Mouse (Mus musculus) heart, embryonic 10.5 days (tissue): ENCODE measurements around the gene Taar8a. TPM values are rescaled to one million over a fixed set of nuclear protein-coding genes. Genes with fewer than 3 reads are reported as not detected.
"Not testable (repeated sequence)": the region's sequence is repeated elsewhere in the genome, so short reads cannot be mapped to it uniquely, and the experiment has no call there.

Source experiments
- DNase-seq: peaks from one replicate; pipeline ENCODE4 v3.0.0-alpha.2; 2017; ENCODE audit warnings: low spot score
- H3K27ac ChIP-seq: fragments of 300-500 bp; sonication (generic); 2 replicates; pipeline ENCODE4 v1.5.1; 2016; ENCODE audit warnings: mild to moderate bottlenecking
- H3K27me3 ChIP-seq: fragments of 300-500 bp; sonication (generic); 2 replicates; pipeline ENCODE4 v1.6.1; 2016; ENCODE audit warnings: mild to moderate bottlenecking; ENCODE audit not compliant: poor library complexity, insufficient read depth, severe bottlenecking
- H3K36me3 ChIP-seq: fragments of 300-500 bp; sonication (generic); 2 replicates; pipeline ENCODE4 v1.6.1; 2016; ENCODE audit warnings: mild to moderate bottlenecking, moderate library complexity
- H3K4me1 ChIP-seq: fragments of 300-500 bp; sonication (generic); 2 replicates; pipeline ENCODE4 v1.6.1; 2016; ENCODE audit warnings: mild to moderate bottlenecking
- H3K4me3 ChIP-seq: fragments of 300-500 bp; sonication (generic); 2 replicates; pipeline ENCODE4 v1.5.1; 2016; ENCODE audit warnings: mild to moderate bottlenecking, moderate library complexity
- H3K9me3 ChIP-seq: fragments of 300-500 bp; sonication (generic); 2 replicates; pipeline ENCODE4 v1.6.1; 2016; ENCODE audit warnings: mild to moderate bottlenecking, moderate library complexity
- WGBS: fragments of 180-500 bp; shearing (Covaris S2); methylation state at CpG from one replicate; pipeline ENCODE4 v1.1.7; 2016; 5-methylcytosine and 5-hydroxymethylcytosine counted together
- polyA plus RNA-seq: library from polyadenylated mRNA; unstranded; fragments of >200 nt; fragmentation: Nextera tagmentation; extraction: Ambion mirVana; gene quantifications from 2 replicates; pipeline ENCODE4 v1.2.1, GENCODE M21; 2016

Gene Taar8a
- not detected in 2 replicates for polyA plus RNA-seq

GRCm38 (mm10) chr10:24076200-24076599 is at the start of gene Taar8a:
Gene Taar8a (plus strand): TSS chr10:24076500.
- not testable (repeated sequence) for H3K9me3 ChIP-seq, H3K4me1 ChIP-seq, H3K4me3 ChIP-seq, H3K27me3 ChIP-seq, DNase-seq, H3K36me3 ChIP-seq, H3K27ac ChIP-seq
- WGBS = 79% methylated on average over 2 of the region's 4 CpGs

DNA sequence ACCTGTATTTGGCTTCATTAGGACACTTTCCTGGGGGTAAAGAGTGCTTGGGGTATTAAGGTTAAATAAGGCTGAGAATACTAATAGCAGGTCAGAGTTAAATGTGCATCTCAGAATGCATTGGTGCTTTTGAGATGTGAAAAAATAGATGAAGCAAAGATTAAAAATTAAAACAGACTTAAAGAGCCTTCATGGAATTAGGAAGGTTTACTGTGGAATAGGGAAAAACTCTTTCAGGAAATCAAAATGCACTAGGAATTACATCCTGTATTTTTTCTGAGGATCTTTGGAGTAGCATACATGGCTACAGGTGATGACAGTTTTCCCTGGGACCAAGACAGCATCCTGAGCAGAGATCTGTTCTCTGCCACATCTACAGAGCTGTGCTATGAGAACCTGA is 49.4 kb upstream of the Taar8a start, which contains the start of gene Taar7d:
Gene Taar7d (plus strand): TSS at position 301 of the 400 bp plus-strand sequence.
- DNase-seq = no peak
- H3K36me3 ChIP-seq = no peaks in the 10 kb centered on the region

GRCm38 (mm10) chr10:24031347-24031746 is 45.0 kb upstream of the Taar8a start:
- H3K4me3 ChIP-seq = no peak overlapping the region
- DNase-seq = no peak
- H3K36me3 ChIP-seq = no peaks in the 10 kb centered on the region
- no peaks in the 10 kb centered on the region for H3K27me3 ChIP-seq
- H3K9me3 ChIP-seq = no peaks in the 10 kb centered on the region
- H3K27ac ChIP-seq = no peak overlapping the region
- no peaks in the 10 kb centered on the region for H3K4me1 ChIP-seq

More for the DNA sequence above, 49.4 kb upstream of the Taar8a start, which contains the start of gene Taar7d:
- no peaks in the 10 kb centered on the region for H3K4me1 ChIP-seq
- no peak within 1 kb of the TSS for H3K27ac ChIP-seq
- H3K27me3 ChIP-seq = no peaks in the 10 kb centered on the region
- no peaks in the 10 kb centered on the region for H3K9me3 ChIP-seq
- H3K4me3 ChIP-seq = no peak within 1 kb of the TSS

DNA sequence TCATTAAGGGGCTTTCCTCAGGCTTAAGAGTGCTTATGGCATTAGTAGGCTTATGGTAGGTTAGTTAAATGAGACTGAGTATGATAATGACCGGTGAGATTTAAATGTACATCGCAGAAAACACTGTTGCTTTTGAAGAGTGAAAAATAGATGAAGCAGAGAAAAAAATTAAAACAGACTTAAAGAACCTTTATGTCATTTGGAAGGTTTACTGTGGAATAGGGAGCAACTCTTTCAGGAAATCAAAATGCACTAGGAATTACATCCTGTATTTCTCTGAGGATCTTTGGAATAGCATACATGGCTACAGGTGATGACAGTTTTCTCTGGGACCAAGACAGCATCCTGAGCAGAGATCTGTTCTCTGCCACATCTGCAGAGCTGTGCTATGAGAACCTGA is 39.0 kb upstream of the Taar8a start, which contains the start of gene Taar7e:
Gene Taar7e (plus strand): TSS at position 301 of the 400 bp plus-strand sequence.
- Histone ChIP-seq H3K4me3 (no peak within 1 kb of the TSS), H3K27me3 (no peaks in the 10 kb centered on the region), H3K9me3 (no peaks in the 10 kb centered on the region), H3K27ac (no peak within 1 kb of the TSS), H3K36me3 (no peaks in the 10 kb centered on the region), H3K4me1 (no peaks in the 10 kb centered on the region)
- no peak for DNase-seq
- 84% methylated on average over 2 of the region's 2 CpGs for WGBS

- H3K27ac ChIP-seq = no peak overlapping the region
- no peaks in the 10 kb centered on the region for H3K9me3 ChIP-seq
- no peaks in the 10 kb centered on the region for H3K27me3 ChIP-seq
- no peak for DNase-seq
- no peaks in the 10 kb centered on the region for H3K36me3 ChIP-seq
- no peak overlapping the region for H3K4me3 ChIP-seq
- H3K4me1 ChIP-seq = no peaks in the 10 kb centered on the region
- 52% methylated on average over 2 of the region's 2 CpGs for WGBS
Measured at GRCm38 (mm10) chr10:24040120-24040869, 36.0 kb upstream of the Taar8a start.

DNA sequence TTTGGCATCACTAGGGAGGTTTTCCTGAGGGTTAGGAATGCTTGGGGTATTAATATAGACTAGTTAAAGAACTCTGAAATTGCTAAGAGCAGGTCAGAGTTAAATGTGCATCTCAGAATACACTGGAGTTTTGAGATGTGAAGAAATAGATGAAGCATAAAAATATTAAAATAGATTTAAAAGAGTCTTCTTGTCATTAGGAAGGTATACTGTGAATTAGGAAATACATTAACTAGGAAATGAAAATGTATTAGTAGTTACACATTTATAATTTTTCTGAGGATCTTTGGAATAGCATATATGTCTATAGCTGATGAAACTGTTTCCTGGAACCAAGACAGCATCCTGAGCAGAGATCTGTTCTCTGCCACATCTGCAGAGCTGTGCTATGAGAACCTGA is 27.1 kb upstream of the Taar8a start, which contains the start of gene Taar7f:
Gene Taar7f (plus strand): TSS at position 301 of the 400 bp plus-strand sequence.
- no peak for DNase-seq
- Histone ChIP-seq H3K9me3 (no peaks in the 10 kb centered on the region), H3K27ac (no peak within 1 kb of the TSS), H3K27me3 (no peaks in the 10 kb centered on the region), H3K4me3 (no peak within 1 kb of the TSS), H3K4me1 (no peaks in the 10 kb centered on the region), H3K36me3 (no peaks in the 10 kb centered on the region)

DNA sequence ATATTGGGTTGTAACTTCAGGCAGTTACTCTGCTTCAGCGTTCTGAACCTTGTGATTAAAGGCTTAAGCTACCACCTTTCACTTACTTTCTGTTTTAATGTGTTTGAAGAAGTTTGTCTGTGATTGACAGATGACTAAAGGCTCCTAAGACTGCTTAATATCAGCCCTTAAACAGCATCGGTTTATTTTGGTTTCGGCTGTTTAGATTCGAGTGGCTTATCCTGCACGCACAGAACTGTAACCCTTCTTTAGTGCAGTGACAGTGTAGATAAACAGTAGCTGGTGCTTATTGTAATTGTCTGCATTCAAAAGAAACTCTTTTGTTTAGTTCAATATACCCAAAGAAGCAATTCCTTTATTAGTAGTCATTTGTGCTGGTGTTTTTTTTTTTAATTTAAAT is 24.3 kb upstream of the Taar8a start:
- Histone ChIP-seq H3K9me3 (no peaks in the 10 kb centered on the region), H3K27ac (no peak overlapping the region), H3K4me3 (no peak overlapping the region), H3K27me3 (no peaks in the 10 kb centered on the region), H3K36me3 (no peaks in the 10 kb centered on the region), H3K4me1 (no peaks in the 10 kb centered on the region)
- 28% methylated on average over 5 of the region's 5 CpGs for WGBS
- DNase-seq = no peak

DNA sequence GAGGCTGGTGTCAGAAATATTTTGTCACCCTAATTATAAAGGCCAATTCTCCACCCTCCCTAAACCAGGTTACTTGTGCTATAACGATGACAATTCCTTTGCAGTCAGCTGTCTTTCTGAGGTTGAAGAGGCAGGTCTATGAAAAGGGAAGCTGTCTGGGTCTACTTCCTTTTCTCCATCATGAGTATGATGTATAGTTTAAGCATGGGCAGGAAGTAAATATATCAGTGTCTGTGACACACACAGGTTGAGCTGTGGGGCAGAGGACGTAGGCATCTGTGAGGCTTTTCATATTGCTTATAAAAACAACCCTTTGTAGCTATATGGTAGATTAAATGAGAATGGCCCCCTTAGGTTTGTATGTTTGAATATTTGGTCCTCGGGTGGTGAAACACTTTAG is 17.3 kb upstream of the Taar8a start:
- no peak overlapping the region for H3K27ac ChIP-seq
- no peaks in the 10 kb centered on the region for H3K4me1 ChIP-seq
- DNase-seq = no peak
- no peak overlapping the region for H3K4me3 ChIP-seq
- H3K9me3 ChIP-seq = no peaks in the 10 kb centered on the region
- no peaks in the 10 kb centered on the region for H3K36me3 ChIP-seq
- WGBS = 82% methylated on average over 3 of the region's 3 CpGs
- H3K27me3 ChIP-seq = no peaks in the 10 kb centered on the region

GRCm38 (mm10) chr10:24074751-24075150 is 1.5 kb upstream of the Taar8a start:
- not testable (repeated sequence) for H3K27ac ChIP-seq, H3K4me3 ChIP-seq, DNase-seq, H3K4me1 ChIP-seq, H3K9me3 ChIP-seq, H3K27me3 ChIP-seq, H3K36me3 ChIP-seq
- 38% methylated on average over 2 of the region's 2 CpGs for WGBS

- Histone ChIP-seq H3K4me3 (no peak overlapping the region), H3K27me3 (no peaks in the 10 kb centered on the region), H3K36me3 (no peaks in the 10 kb centered on the region), H3K4me1 (no peaks in the 10 kb centered on the region), H3K27ac (no peak overlapping the region), H3K9me3 (no peaks in the 10 kb centered on the region)
- no peak for DNase-seq
- WGBS = 35% methylated on average over 3 of the region's 3 CpGs
Measured at GRCm38 (mm10) chr10:24080166-24080565, 3.9 kb downstream of the Taar8a start.

DNA sequence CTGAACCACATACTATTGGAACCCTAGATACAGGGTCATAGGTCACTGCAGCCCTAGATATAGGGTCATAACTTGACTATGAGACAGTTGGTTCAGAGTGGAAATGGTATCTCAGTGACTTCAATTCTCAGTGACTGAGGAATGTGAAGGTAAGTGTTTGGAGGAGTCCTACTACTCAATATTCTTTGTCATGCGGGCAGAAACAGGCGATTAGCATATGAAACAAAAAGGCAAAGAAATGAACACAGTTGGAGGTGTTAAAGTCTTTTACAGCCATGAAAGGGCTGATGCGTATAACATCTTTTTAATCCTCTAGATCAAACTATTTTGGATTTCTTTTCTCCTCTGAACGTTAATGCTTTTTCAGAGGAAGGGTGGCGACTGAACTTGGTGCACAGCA is 9.6 kb downstream of the Taar8a start:
- 73% methylated on average over 5 of the region's 5 CpGs for WGBS
- no peaks in the 10 kb centered on the region for H3K9me3 ChIP-seq
- no peaks in the 10 kb centered on the region for H3K36me3 ChIP-seq
- no peaks in the 10 kb centered on the region for H3K27me3 ChIP-seq
- DNase-seq = no peak
- no peaks in the 10 kb centered on the region for H3K4me1 ChIP-seq
- H3K27ac ChIP-seq = no peak overlapping the region
- no peak overlapping the region for H3K4me3 ChIP-seq

DNA sequence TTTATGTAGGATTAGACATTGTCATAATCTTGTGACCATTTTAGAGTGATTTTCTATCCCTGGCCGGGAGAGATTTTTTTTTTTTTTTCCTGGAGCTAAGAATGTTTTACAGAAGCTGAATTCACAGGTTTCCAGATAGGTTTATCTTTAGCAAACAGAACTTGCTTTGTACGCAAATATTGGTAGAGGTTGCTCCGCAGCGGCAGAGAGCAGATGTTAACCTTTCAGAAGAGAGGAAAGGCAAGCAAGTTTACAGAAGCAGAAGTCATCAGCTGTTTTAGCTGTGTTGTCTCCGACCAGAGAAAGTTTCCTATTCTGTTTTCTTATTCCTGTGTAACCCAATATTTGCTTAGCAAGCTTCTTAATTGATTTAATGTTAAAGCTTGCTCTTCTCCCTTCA is 10.3 kb downstream of the Taar8a start:
- DNase-seq = no peak
- WGBS = 53% methylated on average over 5 of the region's 5 CpGs

GRCm38 (mm10) chr10:24087168-24087567 is 10.9 kb downstream of the Taar8a start:
- no peak overlapping the region for H3K4me3 ChIP-seq
- H3K4me1 ChIP-seq = no peaks in the 10 kb centered on the region
- no peak for DNase-seq
- no peak overlapping the region for H3K27ac ChIP-seq
- 82% methylated on average over 2 of the region's 2 CpGs for WGBS
- no peaks in the 10 kb centered on the region for H3K9me3 ChIP-seq
- no peaks in the 10 kb centered on the region for H3K27me3 ChIP-seq
- no peaks in the 10 kb centered on the region for H3K36me3 ChIP-seq

More for the DNA sequence above, 10.3 kb downstream of the Taar8a start:
- H3K4me3 ChIP-seq = no peak overlapping the region
- no peaks in the 10 kb centered on the region for H3K36me3 ChIP-seq
- H3K9me3 ChIP-seq = no peaks in the 10 kb centered on the region
- no peaks in the 10 kb centered on the region for H3K27me3 ChIP-seq
- no peaks in the 10 kb centered on the region for H3K4me1 ChIP-seq
- no peak overlapping the region for H3K27ac ChIP-seq

DNA sequence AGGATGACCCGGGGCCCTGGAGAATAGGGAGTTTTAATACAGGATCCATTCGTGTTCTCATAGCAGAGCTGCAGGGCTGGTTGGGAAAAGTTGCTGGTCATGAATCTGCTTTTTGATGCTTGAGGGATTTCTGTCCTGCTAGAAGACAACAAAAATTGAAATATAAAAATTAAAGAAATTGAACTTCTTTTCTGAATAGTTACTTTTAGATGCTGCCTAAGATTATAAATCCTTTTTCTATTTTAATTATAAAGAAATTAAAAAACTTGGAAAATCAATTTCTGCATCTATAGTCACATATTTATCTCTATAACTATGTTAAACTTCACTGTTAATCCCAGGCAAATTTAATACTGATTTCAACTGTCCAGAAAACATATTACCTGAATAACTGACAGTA is 15.9 kb downstream of the Taar8a start, which contains the start of gene Taar8b:
Gene Taar8b (minus strand): TSS at position 101 of the 400 bp plus-strand sequence.
- H3K27me3 ChIP-seq = no peaks in the 10 kb centered on the region
- no peak for DNase-seq
- no peak within 1 kb of the TSS for H3K27ac ChIP-seq
- WGBS = 64% methylated on average over 2 of the region's 2 CpGs
- no peak within 1 kb of the TSS for H3K4me3 ChIP-seq
- no peaks in the 10 kb centered on the region for H3K9me3 ChIP-seq
- no peaks in the 10 kb centered on the region for H3K4me1 ChIP-seq
- H3K36me3 ChIP-seq = no peaks in the 10 kb centered on the region
